ENCODE assay signal across 22 mouse cellular contexts in the genomic region with DNA sequence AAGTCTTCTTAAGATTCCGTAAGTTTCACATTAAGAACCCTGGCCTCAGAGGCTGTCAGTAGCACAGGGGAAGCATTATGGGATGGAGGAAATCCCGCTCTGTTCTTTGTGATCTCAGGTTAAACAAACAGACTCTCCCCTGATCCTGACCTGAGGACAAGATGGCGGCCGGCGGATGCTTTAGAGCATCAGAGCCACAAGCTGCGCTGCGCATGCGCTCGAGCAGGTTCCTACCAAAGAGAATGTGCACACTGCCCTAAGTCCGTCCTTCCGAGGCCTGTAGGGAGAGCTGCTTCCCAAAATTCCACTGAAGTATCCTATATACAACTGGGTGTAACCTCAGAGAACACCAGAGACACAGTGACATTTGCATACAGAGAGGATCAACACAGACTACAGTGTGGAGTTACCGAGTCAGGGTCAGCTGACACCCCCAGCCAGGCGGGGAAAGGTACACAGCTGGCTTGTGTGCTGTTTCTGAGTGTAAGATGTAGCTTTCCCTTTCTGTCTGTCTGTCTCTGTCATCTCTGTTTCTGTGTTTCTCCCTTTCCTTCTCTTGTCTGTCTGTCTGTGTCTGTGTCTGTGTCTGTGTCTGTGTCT. TPM values are rescaled to one million over a fixed set of nuclear protein-coding genes. Genes with fewer than 3 reads are reported as not detected.
A peak's percentile ranks its signal among the peaks of the same experiment; 100 is the strongest.
DNase-seq lines count a peak whose midpoint lies in the region; ATAC-seq and TF ChIP-seq lines count a peak whose summit lies in the region.
"Had no signal": no experiment of that assay in that cellular context is flagged by ENCODE, and none has a peak within 500 bp of the region (broad histone marks: within the 10 kb centered on the region; RNA-seq: fewer than 3 reads in every experiment).

No protein-coding gene starts in this region.

- in situ Hi-C loops in ES-E14 (cut with MboI; ENCODE audit: low sequenced_read_pairs in 2 of 2, unreplicated experiment in 2 of 2) = no loop called here

- no peak for DNase-seq in embryonic facial prominence, embryonic 10.5 days (ENCODE audit: low spot score)
- peak; percentile 48 to 55 for DNase-seq in B cell, adult 2 months
- DNase-seq in ES-E14 (ENCODE audit: low read depth, low spot score) (peak; percentile 43), adipocyte (ENCODE audit: low spot score) (no peak)
- peak; percentile 90 for DNase-seq in induced T-regulatory cell, adult 2 months (ENCODE audit: low read depth)
- no peak for DNase-seq in adrenal gland, adult (ENCODE audit: inconsistent age in 2 of 2, low spot score in 1 of 2)
- DNase-seq: adrenal gland, postnatal 10 days; cerebellum, adult 11 months; cerebellum, postnatal 14 days; heart, adult 2 months; heart, postnatal 4 days; kidney, adult 2 months; kidney, postnatal 25 days; midbrain, embryonic 14.5 days had no signal

- H3K9me3 ChIP-seq in embryonic facial prominence, embryonic 12.5 days = no peaks in the 10 kb centered on the region
- no peaks in the 10 kb centered on the region for H3K9me3 ChIP-seq in embryonic facial prominence, embryonic 10.5 days
- no peaks in the 10 kb centered on the region for H3K9me3 ChIP-seq in ES-E14 (ENCODE audit: control insufficient read depth, insufficient read depth, low read depth, low read length)
- H3K9me3 ChIP-seq: heart, embryonic 15.5 days; limb, embryonic 15.5 days; liver, embryonic 15.5 days had no signal

- no peaks in the 10 kb centered on the region for H3K4me1 ChIP-seq in embryonic facial prominence, embryonic 12.5 days
- no peaks in the 10 kb centered on the region for H3K4me1 ChIP-seq in embryonic facial prominence, embryonic 10.5 days
- peaks cover 0 to 6% of the 10 kb centered on the region in 2 experiments; a peak in 1 of 4 replicates for H3K4me1 ChIP-seq in ES-E14 (ENCODE audit: control insufficient read depth in 2 of 2, insufficient read depth in 2 of 2, low read length in 2 of 2, poor library complexity in 1 of 2)
- H3K4me1 ChIP-seq: limb, embryonic 15.5 days; liver, embryonic 15.5 days had no signal

- H3K27ac ChIP-seq in embryonic facial prominence, embryonic 12.5 days = peak overlapping the region; percentile 50; the same call in 1 of the 2 replicates
- H3K27ac ChIP-seq in embryonic facial prominence, embryonic 10.5 days (replicated peaks) = no peak overlapping the region
- H3K27ac ChIP-seq in ES-E14 (ENCODE audit: insufficient read depth, low read depth, low read length, poor library complexity, severe bottlenecking) = no peak overlapping the region; the same call in 1 of the 2 replicates
- H3K27ac ChIP-seq: heart, adult 2 months; heart, embryonic 15.5 days; limb, embryonic 15.5 days; liver, embryonic 15.5 days had no signal

- ATAC-seq in embryonic facial prominence, embryonic 12.5 days (ENCODE audit: insufficient number of reproducible peaks, insufficient read depth, low FRiP score, low TSS enrichment) = no peak
- ATAC-seq in megakaryocyte progenitor cell, adult 5-6 weeks (replicated peaks; ENCODE audit: poor library complexity) = no peak
- ATAC-seq: hindbrain, embryonic 16.5 days; lung, postnatal 0 days; Patski had no signal

- WGBS in embryonic facial prominence, embryonic 12.5 days = 87% methylated on average over 13 of the region's 13 CpGs
- 89% methylated on average over 13 of the region's 13 CpGs for WGBS in embryonic facial prominence, embryonic 10.5 days

- no peaks in the 10 kb centered on the region for H3K27me3 ChIP-seq in embryonic facial prominence, embryonic 12.5 days
- H3K27me3 ChIP-seq in embryonic facial prominence, embryonic 10.5 days (replicated peaks; ENCODE audit: low read depth, poor library complexity, severe bottlenecking) = no peaks in the 10 kb centered on the region
- H3K27me3 ChIP-seq: heart, embryonic 15.5 days; limb, embryonic 15.5 days; liver, embryonic 15.5 days had no signal

- no peak overlapping the region for H3K9ac ChIP-seq in embryonic facial prominence, embryonic 12.5 days
- H3K9ac ChIP-seq in ES-E14 (ENCODE audit: insufficient read depth, low read depth, low read length, poor library complexity, severe bottlenecking) = no peak overlapping the region
- H3K9ac ChIP-seq: heart, embryonic 15.5 days; limb, embryonic 15.5 days; liver, embryonic 15.5 days had no signal

- no peak overlapping the region for H3K4me3 ChIP-seq in embryonic facial prominence, embryonic 12.5 days
- no peak overlapping the region for H3K4me3 ChIP-seq in embryonic facial prominence, embryonic 10.5 days
- no peak overlapping the region for H3K4me3 ChIP-seq in ES-E14 (ENCODE audit: insufficient read depth in 1 of 2, low read depth in 1 of 2, low read length in 2 of 2, poor library complexity in 1 of 2, severe bottlenecking in 1 of 2)
- H3K4me3 ChIP-seq: heart, adult 2 months; heart, embryonic 15.5 days; limb, embryonic 15.5 days; liver, embryonic 15.5 days had no signal

- H3K4me2 ChIP-seq in embryonic facial prominence, embryonic 12.5 days (replicated peaks) = no peak overlapping the region
- H3K4me2 ChIP-seq: heart, embryonic 15.5 days; limb, embryonic 15.5 days; liver, embryonic 15.5 days had no signal

- H3K36me3 ChIP-seq in embryonic facial prominence, embryonic 12.5 days = no peaks in the 10 kb centered on the region
- H3K36me3 ChIP-seq in embryonic facial prominence, embryonic 10.5 days (replicated peaks) = no peaks in the 10 kb centered on the region
- no peaks in the 10 kb centered on the region for H3K36me3 ChIP-seq in ES-E14 (ENCODE audit: control insufficient read depth, insufficient read depth, low read length, poor library complexity, severe bottlenecking)
- H3K36me3 ChIP-seq: heart, embryonic 15.5 days; limb, embryonic 15.5 days; liver, embryonic 15.5 days had no signal

TF ChIP-seq in ES-E14, 5 proteins besides CTCF, POLR2A, EP300 and RAD21:
- peak; percentile 24; the same call in 1 of the 2 replicates for TF ChIP-seq HCFC1 (IDR thresholded peaks at IDR 0.05; ENCODE audit: borderline replicate concordance, insufficient read depth, low read length)
- TF ChIP-seq MAFK (IDR thresholded peaks at IDR 0.05; ENCODE audit: insufficient read depth, low read depth, low read length) = no peak
- TF ChIP-seq ZC3H11A (IDR thresholded peaks at IDR 0.05; ENCODE audit: borderline replicate concordance, low read depth, low read length) = no peak
- TF ChIP-seq ZNF384 (IDR thresholded peaks at IDR 0.05; ENCODE audit: low read depth, low read length) = no peak

RNA-seq across cellular contexts. Expression of gene Rhoh, which starts 10.4 kb away (rescaled TPM):
- polyA plus RNA-seq in embryonic facial prominence, embryonic 12.5 days (2016; fragmentation: Nextera tagmentation; extraction: Ambion mirVana) = 0.65 and 0.84 TPM in 2 replicates
- polyA plus RNA-seq in embryonic facial prominence, embryonic 10.5 days (2016; fragmentation: Nextera tagmentation; extraction: Ambion mirVana) = 0.34 and 0.44 TPM in 2 replicates
- total RNA-seq in ES-E14 (2012; rRNA removed) = 0.21 and 0.27 TPM in 2 replicates
- 13.3 and 15.3 TPM in 2 replicates for total RNA-seq in megakaryocyte progenitor cell, adult 5-6 weeks (2015)
- 18.2 and 18.6 TPM in 2 replicates for total RNA-seq in megakaryocyte progenitor cell, adult 5-6 weeks (2017)

Comparison
In these comparisons a context has a peak if more than half of its experiments do, and no peak if none do; other contexts are left out.
1. DNase-seq: peak in B cell, adult 2 months (2 of 2), ES-E14 (single experiment) and induced T-regulatory cell, adult 2 months (single experiment); none in embryonic facial prominence, embryonic 10.5 days (single experiment), adipocyte (single experiment) and adrenal gland, adult (0 of 2).
2. RNA of gene Rhoh, which starts 10.4 kb away (total RNA-seq): 13.3 to 18.6 TPM in megakaryocyte progenitor cell, adult 5-6 weeks; 0.21 to 0.27 TPM in ES-E14; every median in the first group is over 10 times any median in the second.